Mouse (Mus musculus): ENCODE measurements around the gene Ttll1.

Ttll1 gene

DNA sequence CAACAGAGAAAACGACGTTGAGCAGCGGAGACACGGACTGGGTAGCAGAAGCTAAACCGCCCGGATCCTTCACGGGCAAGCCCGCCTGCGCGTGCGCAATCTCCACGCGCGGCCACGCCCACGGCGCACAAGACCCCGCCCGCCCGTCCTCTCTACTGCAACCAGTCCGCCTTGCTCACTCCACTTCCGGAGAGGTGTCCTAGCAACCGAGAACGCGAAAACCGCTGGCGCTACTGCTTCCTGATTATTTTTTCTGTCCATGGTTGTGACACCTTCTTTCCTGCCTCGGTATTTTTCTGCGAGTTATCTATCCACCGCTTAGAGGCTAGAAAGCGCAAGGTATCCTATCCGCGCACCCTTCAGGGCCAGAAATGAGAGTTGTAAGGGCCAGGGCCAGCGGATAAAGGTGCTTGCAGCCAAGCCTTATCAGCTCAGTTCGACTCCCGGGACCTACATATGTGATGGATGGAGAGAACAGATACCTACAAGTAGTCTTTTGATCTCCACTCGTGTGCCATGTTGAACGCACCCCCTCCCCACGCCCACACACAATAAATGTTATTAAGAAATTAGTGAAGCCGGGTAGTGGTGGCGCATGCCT, at the start of gene Ttll1:
Gene Ttll1 (minus strand): TSS at position 89 of the 601 bp plus-strand sequence.
- CTCF ChIA-PET, result no interaction called here

- CTCF ChIA-PET, result interaction anchor here (0.6 to 1.1 kb wide), 3 partner anchors 7 to 43 kb away, joined by 3 to 4 read pairs (median 3); no protein-coding TSS in a partner anchor
Observed at GRCm38 (mm10) chr15:83555161-83555974, 44.7 kb upstream of the Ttll1 start.

DNA sequence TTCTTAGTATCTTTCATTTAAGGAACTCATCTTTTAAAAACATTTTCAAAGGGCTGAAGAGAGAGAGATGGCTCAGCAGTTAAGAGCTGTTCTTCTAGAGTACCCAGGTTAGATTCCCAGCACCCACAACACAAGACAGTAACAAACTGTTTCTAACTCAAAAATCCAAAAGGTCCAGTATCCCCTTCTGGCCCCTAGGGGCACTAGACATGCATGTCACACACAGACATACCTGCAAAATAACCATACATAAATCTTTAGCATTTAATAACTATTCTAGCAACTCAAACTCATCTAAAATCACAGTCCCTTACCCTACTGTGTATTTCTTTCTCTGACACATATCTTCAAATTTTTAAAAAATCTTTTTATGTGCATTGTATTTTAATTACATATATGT, 43.1 kb upstream of the Ttll1 start:
- CTCF ChIA-PET, result no interaction called here

DNA sequence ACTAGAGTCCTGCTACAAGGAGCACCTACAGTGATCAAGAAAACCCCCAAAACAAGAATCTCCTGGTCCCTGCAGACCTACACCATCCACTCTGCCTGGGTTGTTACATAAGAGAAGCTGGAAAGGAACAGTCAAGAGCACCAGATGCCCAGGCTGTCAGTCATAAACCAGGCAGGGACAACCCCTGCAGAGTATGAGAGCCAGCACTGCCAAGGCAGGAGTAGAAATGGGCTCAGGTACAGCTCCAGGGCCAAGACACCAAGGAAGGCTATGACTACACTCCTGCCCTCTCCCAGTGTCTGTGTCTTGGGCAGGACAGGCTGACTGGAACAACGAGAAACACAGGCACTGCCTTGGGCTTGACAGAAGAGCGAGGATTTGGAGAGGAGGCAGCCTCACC, 39.4 kb upstream of the Ttll1 start:
- CTCF ChIA-PET, result interaction anchor here (1.1 kb wide), 1 partner anchor 10 kb away, joined by 3 read pairs; no protein-coding TSS in a partner anchor

DNA sequence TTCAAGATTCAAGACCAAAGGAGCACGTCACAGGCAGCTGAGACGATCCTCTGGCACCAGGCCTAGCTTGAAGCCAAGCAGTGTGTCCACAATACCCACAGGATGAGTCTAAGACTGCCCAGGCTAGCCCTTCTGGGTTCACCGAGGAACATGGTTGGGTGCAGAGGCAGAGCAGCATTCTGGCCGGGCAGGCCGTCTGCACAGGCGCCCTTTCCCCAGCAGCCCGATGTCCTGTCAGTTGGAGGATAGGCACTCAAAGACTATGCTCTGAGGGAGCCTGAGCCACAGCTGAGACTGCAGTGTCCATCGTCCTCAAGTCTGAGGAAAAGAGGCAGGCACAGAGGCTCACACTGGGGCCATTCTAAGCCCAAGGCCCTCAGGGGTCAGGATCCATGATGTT, 36.5 kb upstream of the Ttll1 start:
- CTCF ChIA-PET, result no interaction called here

- CTCF ChIA-PET, result no interaction called here
Observed at GRCm38 (mm10) chr15:83546029-83546428, 35.3 kb upstream of the Ttll1 start.

- CTCF ChIA-PET, result no interaction called here
Observed at GRCm38 (mm10) chr15:83541647-83542287, 31.1 kb upstream of the Ttll1 start.

DNA sequence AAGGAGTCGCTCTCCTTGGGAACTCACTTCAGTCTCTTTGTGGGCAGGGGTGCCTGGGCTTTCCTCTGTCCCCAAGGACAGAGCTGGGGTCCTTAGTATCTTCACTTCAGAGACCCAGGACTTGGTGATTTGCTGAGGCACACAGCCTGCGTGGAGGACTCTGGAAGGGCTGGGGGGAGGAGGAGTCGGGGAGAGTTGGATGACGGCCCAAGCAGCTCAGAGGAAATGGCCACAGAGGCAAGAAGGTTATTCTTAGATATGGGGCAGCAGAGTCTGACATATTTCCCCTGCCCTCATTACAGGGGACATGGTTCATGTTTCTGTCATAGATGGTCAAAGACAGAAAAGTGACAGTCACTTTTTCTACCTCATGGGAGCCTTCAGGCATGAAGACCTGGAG, 29.2 kb upstream of the Ttll1 start:
- CTCF ChIA-PET, result interaction anchor here (0.6 kb wide), 1 partner anchor 114 kb away, joined by 4 read pairs; no protein-coding TSS in a partner anchor

- CTCF ChIA-PET, result no interaction called here
Observed at GRCm38 (mm10) chr15:83538855-83539254, 28.2 kb upstream of the Ttll1 start.

DNA sequence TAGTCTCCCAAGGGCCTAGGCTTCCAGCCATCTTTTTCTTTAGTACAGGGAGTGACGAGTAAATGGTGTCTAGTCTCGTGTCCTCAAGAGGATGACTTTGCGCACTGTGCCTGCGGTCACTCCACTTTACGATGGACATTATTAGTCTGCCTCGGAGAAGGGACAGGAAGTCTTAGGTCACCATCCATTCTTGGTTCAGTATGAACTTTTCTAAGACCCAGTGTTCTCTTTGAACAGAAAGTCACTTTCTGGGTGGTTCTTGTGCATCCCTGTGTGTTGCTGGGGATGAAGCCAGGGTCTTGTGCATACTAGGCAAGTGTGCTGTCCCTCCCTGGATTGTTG, 25.2 kb upstream of the Ttll1 start:
- CTCF ChIA-PET, result no interaction called here

GRCm38 (mm10) chr15:83534960-83535889, 24.5 kb upstream of the Ttll1 start:
- CTCF ChIA-PET, result no interaction called here

DNA sequence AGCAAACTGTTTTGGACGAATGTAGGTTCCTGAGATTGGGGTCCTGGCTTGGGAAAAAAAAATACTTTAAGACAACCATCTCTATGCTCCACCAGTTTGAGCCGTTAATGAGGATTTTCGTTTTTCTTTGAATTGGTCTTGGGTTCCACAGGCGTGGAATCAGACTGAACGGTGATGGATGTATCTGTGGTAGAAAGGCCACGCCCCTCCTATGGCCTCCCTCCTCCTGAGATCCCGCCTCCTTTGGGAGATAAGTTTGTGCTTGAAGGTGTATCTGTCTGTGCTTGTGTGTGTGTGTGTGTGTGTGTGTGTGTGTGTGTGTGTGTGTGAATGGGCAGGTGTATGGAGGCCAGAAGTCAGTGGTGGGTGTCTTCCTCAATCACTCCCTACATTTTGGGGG, 21.9 kb upstream of the Ttll1 start:
- CTCF ChIA-PET, result no interaction called here

DNA sequence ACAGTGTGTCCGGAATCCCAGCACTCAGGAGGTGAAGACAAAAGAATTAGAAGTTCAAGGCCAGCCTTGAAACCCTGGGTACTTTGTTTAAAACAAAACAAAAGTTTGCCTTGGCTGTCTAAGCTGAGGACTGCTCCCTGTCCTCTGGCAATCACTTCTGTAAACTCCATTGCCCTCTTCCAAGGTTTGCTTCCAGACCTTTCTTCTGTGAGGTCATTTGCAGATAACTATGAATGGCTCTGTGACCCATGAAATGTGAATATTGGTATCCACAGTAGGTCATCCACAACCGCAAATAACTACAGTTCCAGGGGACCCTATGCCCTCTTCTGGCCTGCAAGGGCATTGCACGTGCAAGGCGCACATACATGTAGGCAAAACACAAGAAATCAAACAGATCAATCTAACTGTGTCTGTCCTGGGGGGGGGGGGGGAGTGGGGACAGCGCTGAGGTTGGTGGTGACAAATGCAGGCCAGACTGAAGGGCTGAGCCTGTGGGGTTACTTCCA, 21.3 kb upstream of the Ttll1 start:
- CTCF ChIA-PET, result no interaction called here

DNA sequence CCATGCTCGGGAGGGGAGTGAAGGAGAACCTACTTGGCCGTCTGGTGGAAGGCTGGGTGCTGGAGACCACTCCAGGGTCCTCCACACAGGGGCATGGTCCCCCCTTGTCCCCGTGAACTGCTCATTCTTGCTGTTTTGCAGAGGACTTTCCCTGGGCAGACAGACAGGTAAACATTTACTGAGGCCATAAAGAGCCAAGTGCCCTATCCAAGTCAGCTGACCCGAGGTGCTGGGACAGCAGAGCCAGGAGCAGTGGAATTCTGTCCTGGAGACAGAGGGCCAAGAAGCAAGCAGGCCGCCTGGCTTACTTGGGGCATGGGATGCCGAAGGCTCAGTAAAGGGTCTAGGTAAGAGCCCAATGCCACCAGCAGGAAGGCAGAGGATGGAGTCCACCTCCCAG, 20.0 kb upstream of the Ttll1 start:
- CTCF ChIA-PET, result no interaction called here

- CTCF ChIA-PET, result no interaction called here
Observed at GRCm38 (mm10) chr15:83530233-83530632, 19.5 kb upstream of the Ttll1 start.

- CTCF ChIA-PET, result no interaction called here
Observed at GRCm38 (mm10) chr15:83529765-83530164, 19.1 kb upstream of the Ttll1 start.

DNA sequence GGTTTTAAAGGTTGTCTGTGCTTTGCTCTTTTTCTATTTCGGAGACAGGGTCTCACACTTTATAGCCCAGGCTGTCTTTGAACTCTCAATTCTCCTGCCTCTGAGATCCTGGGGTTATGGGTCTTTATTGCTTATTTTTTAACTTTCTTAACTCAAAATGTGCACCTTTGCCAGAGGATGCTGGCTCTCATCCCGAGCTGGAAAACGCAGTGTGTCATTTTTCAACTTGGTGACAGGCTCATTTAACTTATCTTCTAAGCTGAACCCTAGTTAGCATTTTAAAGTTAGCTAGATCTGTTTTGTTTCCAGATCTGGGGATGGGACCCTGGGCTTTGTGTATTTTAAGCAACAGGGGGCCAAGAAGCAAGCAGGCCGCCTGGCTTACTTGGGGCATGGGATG, 18.2 kb upstream of the Ttll1 start:
- CTCF ChIA-PET, result no interaction called here

DNA sequence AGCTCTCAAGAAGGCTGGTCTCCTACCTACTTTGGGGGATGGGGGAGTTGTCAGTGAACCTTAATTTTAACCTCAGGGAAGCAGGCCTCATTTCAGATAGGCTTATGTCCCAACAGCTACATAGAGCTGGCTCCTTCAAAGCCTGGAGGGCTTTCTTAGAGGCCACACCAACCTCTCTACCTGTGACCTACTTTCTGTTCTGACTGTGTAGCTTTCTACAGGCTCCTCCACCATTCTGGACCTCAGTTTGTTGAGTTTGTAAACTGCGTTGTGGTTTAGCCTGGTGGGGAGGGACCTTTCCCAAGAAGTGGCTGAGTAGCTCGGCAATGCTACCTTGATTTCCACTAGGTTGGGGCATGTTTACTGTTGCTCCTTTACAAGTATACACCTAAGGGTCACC, 17.1 kb upstream of the Ttll1 start:
- CTCF ChIA-PET, result interaction anchor here (0.6 kb wide), 1 partner anchor 24 kb away, joined by 10 read pairs; no protein-coding TSS in a partner anchor

- CTCF ChIA-PET, result interaction anchor here (0.6 kb wide), 1 partner anchor 24 kb away, joined by 10 read pairs; no protein-coding TSS in a partner anchor
Observed at GRCm38 (mm10) chr15:83527092-83527437, 16.4 kb upstream of the Ttll1 start.

DNA sequence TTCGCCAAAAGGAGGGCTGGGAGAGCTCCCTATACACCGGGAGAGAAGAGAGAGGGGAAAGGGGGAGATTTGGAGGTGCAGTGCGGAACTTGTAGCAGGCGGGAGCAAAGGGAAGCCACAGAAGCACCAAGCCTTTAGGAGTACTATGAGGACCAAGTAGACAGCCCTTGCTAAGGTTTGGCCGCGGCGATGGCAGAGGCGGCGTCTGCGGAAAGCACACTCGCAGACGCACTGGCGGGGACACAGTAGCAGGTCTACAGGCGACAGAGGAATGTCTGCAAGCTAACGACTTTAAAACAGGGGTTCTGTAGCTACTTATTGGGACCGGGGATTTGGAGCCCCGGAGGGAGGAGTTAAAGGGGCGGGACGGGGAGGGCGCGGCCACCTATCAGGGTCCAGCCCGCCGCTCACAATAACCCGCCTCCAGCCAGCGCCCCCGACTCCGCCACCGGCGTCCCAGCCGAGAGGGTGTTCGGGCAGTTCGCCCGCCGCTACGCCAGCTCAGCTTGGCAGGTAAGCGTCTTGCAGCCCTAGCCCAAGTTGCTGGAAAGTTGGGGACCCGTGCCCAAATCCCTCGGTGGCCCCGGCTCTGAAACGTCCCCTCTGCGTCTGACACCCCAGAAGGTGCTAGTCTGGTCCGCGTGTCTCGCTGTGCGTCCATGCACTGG, 15.9 kb upstream of the Ttll1 start, which contains the start of gene Bik:
Gene Bik (plus strand): TSS at position 439 of the 668 bp plus-strand sequence.
- CTCF ChIA-PET, result no interaction called here

GRCm38 (mm10) chr15:83524333-83524729, 13.6 kb upstream of the Ttll1 start:
- CTCF ChIA-PET, result no interaction called here
